Mouse (Mus musculus) hindbrain, embryonic 12.5 days (tissue): ENCODE measurements at regions not wholly inside any gene's neighbourhood (a gene's known extent, or its start where the extent isn't known, plus 50 kb on each side); places are given as distances from the start of the nearest gene placed in this dataset.

ENCODE experiments used
- ATAC-seq: fragments of 200-750 bp; cut with Nextera tagmentation; 2 replicates; pipeline ENCODE4 v1.8.0; 2017; ENCODE audit warnings: moderate TSS enrichment; ENCODE audit not compliant: low FRiP score
- H3K27ac ChIP-seq: fragments of 300-500 bp; sonication (generic); 2 replicates; pipeline ENCODE4 v1.5.1; 2016; ENCODE audit warnings: mild to moderate bottlenecking
- H3K27me3 ChIP-seq: fragments of 300-500 bp; sonication (generic); 2 replicates; pipeline ENCODE4 v1.6.1; 2016; ENCODE audit warnings: mild to moderate bottlenecking
- H3K36me3 ChIP-seq: fragments of 300-500 bp; sonication (generic); 2 replicates; pipeline ENCODE4 v1.6.1; 2016; ENCODE audit warnings: mild to moderate bottlenecking
- H3K4me1 ChIP-seq: fragments of 300-500 bp; sonication (generic); 2 replicates; pipeline ENCODE4 v1.6.1; 2016
- H3K4me2 ChIP-seq: fragments of 300-500 bp; sonication (generic); replicated peaks from 2 replicates; pipeline ENCODE4 v1.6.1; 2016; ENCODE audit warnings: mild to moderate bottlenecking
- H3K4me3 ChIP-seq: fragments of 300-500 bp; sonication (generic); 2 replicates; pipeline ENCODE4 v1.5.1; 2016; ENCODE audit warnings: mild to moderate bottlenecking
- H3K9ac ChIP-seq: fragments of 300-500 bp; sonication (generic); 2 replicates; pipeline ENCODE4 v1.6.1; 2016; ENCODE audit warnings: mild to moderate bottlenecking, moderate library complexity
- H3K9me3 ChIP-seq: fragments of 300-500 bp; sonication (generic); replicated peaks from 2 replicates; pipeline ENCODE4 v1.6.1; 2016; ENCODE audit warnings: mild to moderate bottlenecking
- WGBS: fragments of 180-500 bp; shearing (Covaris S2); methylation state at CpG from one replicate; pipeline ENCODE4 v1.1.7; 2016; 5-methylcytosine and 5-hydroxymethylcytosine counted together

DNA sequence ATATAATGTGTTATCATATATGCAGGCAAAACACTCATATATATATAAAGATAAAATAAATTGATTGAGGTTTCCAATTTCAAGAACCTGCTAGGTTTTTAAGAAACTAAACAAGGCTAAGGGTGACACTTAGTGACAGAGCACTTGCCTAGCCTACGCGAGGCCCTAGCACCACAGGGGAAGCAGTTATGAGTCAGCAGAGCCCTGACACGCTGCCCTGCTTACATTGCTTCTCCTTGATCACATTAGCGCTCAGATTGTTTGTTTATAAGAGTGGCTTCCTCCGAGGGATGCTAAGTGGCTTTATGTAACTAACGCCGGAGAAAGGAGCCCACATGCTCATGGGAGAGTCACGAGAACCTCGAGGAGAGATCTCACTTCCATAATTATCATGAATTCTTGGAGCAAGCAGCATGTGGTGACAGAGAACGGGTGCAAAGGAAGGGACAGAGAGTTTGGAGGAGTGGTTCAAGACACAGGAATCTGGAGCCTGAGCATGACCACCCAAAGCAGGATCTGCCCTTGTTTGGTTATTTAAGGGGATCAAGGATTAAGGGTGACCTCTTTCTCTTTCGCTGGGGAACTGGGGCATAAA, 55.3 kb upstream of the Tspan5 start:
- Histone ChIP-seq H3K9me3 (no peaks in the 10 kb centered on the region), H3K4me2 (no peak overlapping the region), H3K27ac (no peak overlapping the region), H3K4me1 (0 out of 2 replicates have a peak, but pooled peaks cover 2% of the 10 kb centered on the region), H3K36me3 (no peaks in the 10 kb centered on the region), H3K9ac (no peak overlapping the region), H3K27me3 (no peaks in the 10 kb centered on the region), H3K4me3 (no peak overlapping the region)
- ATAC-seq: no peak
- 69% methylated on average over 11 of the region's 11 CpGs for WGBS

DNA sequence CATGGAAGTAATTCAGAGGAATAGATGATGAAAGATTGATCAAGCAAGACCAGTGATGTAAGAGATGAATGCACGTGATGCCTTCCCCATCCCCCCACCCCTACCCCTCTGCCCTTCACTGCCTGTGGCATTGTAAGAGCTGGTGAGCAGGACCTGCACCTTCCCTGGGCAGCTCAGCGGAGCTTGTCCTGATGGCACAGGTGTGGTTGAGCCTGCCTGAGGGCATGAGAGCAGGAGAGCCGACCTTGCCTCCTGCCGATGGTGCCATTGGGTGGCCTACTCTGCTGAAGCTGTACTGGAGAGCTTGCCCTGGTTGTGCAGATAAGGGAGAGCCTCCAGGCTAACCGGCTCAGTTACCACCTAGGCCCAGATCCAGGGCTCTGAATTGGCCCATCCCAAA, 53.4 kb upstream of the Tspan5 start:
- no peak for ATAC-seq

More for the DNA sequence above, 53.4 kb upstream of the Tspan5 start:
- H3K4me3 ChIP-seq: no peak overlapping the region
- no peaks in the 10 kb centered on the region for H3K36me3 ChIP-seq
- no peak overlapping the region for H3K27ac ChIP-seq
- WGBS: 88% methylated on average over 5 of the region's 5 CpGs
- H3K4me1 ChIP-seq: 0 out of 2 replicates have a peak, but pooled peaks cover 2% of the 10 kb centered on the region
- H3K9me3 ChIP-seq: no peaks in the 10 kb centered on the region
- no peaks in the 10 kb centered on the region for H3K27me3 ChIP-seq
- H3K4me2 ChIP-seq: no peak overlapping the region
- H3K9ac ChIP-seq: no peak overlapping the region
